Mouse (Mus musculus) embryonic facial prominence, embryonic 12.5 days (tissue): ENCODE measurements around the gene Gk5. TPM values are rescaled to one million over a fixed set of nuclear protein-coding genes. Genes with fewer than 3 reads are reported as not detected.

Experiments used
- ATAC-seq: fragments of 200-750 bp; cut with Nextera tagmentation; 2 replicates; pipeline ENCODE4 v1.8.0; 2017; ENCODE audit not compliant: insufficient number of reproducible peaks, insufficient read depth, low FRiP score, low TSS enrichment
- H3K27ac ChIP-seq: fragments of 300-500 bp; sonication (generic); 2 replicates; pipeline ENCODE4 v1.5.1; 2016; ENCODE audit warnings: mild to moderate bottlenecking
- H3K27me3 ChIP-seq: fragments of 300-500 bp; sonication (generic); 2 replicates; pipeline ENCODE4 v1.6.1; 2016; ENCODE audit warnings: mild to moderate bottlenecking, moderate library complexity
- H3K36me3 ChIP-seq: fragments of 300-500 bp; sonication (generic); 2 replicates; pipeline ENCODE4 v1.6.1; 2016; ENCODE audit warnings: mild to moderate bottlenecking
- H3K4me1 ChIP-seq: fragments of 300-500 bp; sonication (generic); 2 replicates; pipeline ENCODE4 v1.6.1; 2016
- H3K4me2 ChIP-seq: fragments of 300-500 bp; sonication (generic); replicated peaks from 2 replicates; pipeline ENCODE4 v1.6.1; 2016; ENCODE audit warnings: mild to moderate bottlenecking, moderate library complexity
- H3K4me3 ChIP-seq: fragments of 300-500 bp; sonication (generic); 2 replicates; pipeline ENCODE4 v1.5.1; 2016; ENCODE audit warnings: mild to moderate bottlenecking
- H3K9ac ChIP-seq: fragments of 300-500 bp; sonication (generic); 2 replicates; pipeline ENCODE4 v1.6.1; 2016; ENCODE audit warnings: mild to moderate bottlenecking, moderate library complexity
- H3K9me3 ChIP-seq: fragments of 300-500 bp; sonication (generic); 2 replicates; pipeline ENCODE4 v1.6.1; 2016; ENCODE audit warnings: mild to moderate bottlenecking, moderate library complexity
- WGBS: fragments of 180-500 bp; shearing (Covaris S2); methylation state at CpG from one replicate; pipeline ENCODE4 v1.1.7; 2016; 5-methylcytosine and 5-hydroxymethylcytosine counted together
- polyA plus RNA-seq: library from polyadenylated mRNA; unstranded; fragments of >200 nt; fragmentation: Nextera tagmentation; extraction: Ambion mirVana; gene quantifications from 2 replicates; pipeline ENCODE4 v1.2.1, GENCODE M21; 2016

Gk5 gene
- polyA plus RNA-seq, 1 experiment from 2014 or later = 7.1 TPM

GRCm38 (mm10) chr9:96118216-96118615 is 946 bp upstream of the Gk5 start:
- H3K9ac ChIP-seq = no peak overlapping the region
- 68% methylated on average over 4 of the region's 4 CpGs for WGBS
- H3K4me1 ChIP-seq = no peaks in the 10 kb centered on the region
- peak overlapping the region; percentile 61 for H3K4me2 ChIP-seq
- H3K27ac ChIP-seq = no peak overlapping the region
- no peaks in the 10 kb centered on the region for H3K9me3 ChIP-seq
- no peaks in the 10 kb centered on the region for H3K36me3 ChIP-seq
- peak overlapping the region; percentile 57 for H3K4me3 ChIP-seq
- ATAC-seq = no peak
- H3K27me3 ChIP-seq = no peaks in the 10 kb centered on the region

GRCm38 (mm10) chr9:96127972-96128371 is 8.8 kb downstream of the Gk5 start:
- Histone ChIP-seq H3K9ac (no peak overlapping the region), H3K4me2 (no peak overlapping the region), H3K27ac (no peak overlapping the region), H3K4me3 (no peak overlapping the region), H3K9me3 (no peaks in the 10 kb centered on the region), H3K27me3 (no peaks in the 10 kb centered on the region), H3K36me3 (no peaks in the 10 kb centered on the region), H3K4me1 (no peaks in the 10 kb centered on the region)
- no peak for ATAC-seq
- WGBS = 70% methylated on average over 5 of the region's 5 CpGs

GRCm38 (mm10) chr9:96132956-96133603 is 13.9 kb downstream of the Gk5 start:
- 51% methylated on average over 4 of the region's 4 CpGs for WGBS
- ATAC-seq = no peak
- no peaks in the 10 kb centered on the region for H3K4me1 ChIP-seq
- H3K27ac ChIP-seq = no peak overlapping the region
- H3K9me3 ChIP-seq = no peaks in the 10 kb centered on the region
- H3K27me3 ChIP-seq = no peaks in the 10 kb centered on the region
- no peak overlapping the region for H3K4me3 ChIP-seq
- H3K4me2 ChIP-seq = no peak overlapping the region
- H3K9ac ChIP-seq = no peak overlapping the region
- no peaks in the 10 kb centered on the region for H3K36me3 ChIP-seq

- 73% methylated on average over 7 of the region's 7 CpGs for WGBS
- Histone ChIP-seq H3K9ac (no peak overlapping the region), H3K4me2 (no peak overlapping the region)
Measured at GRCm38 (mm10) chr9:96134470-96134869, 15.3 kb downstream of the Gk5 start.

GRCm38 (mm10) chr9:96134916-96135315 is 15.8 kb downstream of the Gk5 start:
- no peak for ATAC-seq
- Histone ChIP-seq H3K4me3 (no peak overlapping the region), H3K27me3 (no peaks in the 10 kb centered on the region), H3K36me3 (no peaks in the 10 kb centered on the region), H3K4me2 (no peak overlapping the region), H3K9ac (no peak overlapping the region), H3K9me3 (no peaks in the 10 kb centered on the region), H3K4me1 (no peaks in the 10 kb centered on the region), H3K27ac (no peak overlapping the region)
- 67% methylated on average over 8 of the region's 8 CpGs for WGBS

More at GRCm38 (mm10) chr9:96134470-96134869, 15.3 kb downstream of the Gk5 start:
- H3K27me3 ChIP-seq = no peaks in the 10 kb centered on the region
- H3K4me3 ChIP-seq = no peak overlapping the region
- no peaks in the 10 kb centered on the region for H3K9me3 ChIP-seq
- no peaks in the 10 kb centered on the region for H3K4me1 ChIP-seq
- H3K27ac ChIP-seq = no peak overlapping the region
- no peaks in the 10 kb centered on the region for H3K36me3 ChIP-seq
- ATAC-seq = no peak

GRCm38 (mm10) chr9:96135461-96135860 is 16.3 kb downstream of the Gk5 start:
- no peaks in the 10 kb centered on the region for H3K36me3 ChIP-seq
- no peaks in the 10 kb centered on the region for H3K9me3 ChIP-seq
- 61% methylated on average over 7 of the region's 7 CpGs for WGBS
- no peak overlapping the region for H3K4me3 ChIP-seq
- H3K27me3 ChIP-seq = no peaks in the 10 kb centered on the region
- no peak overlapping the region for H3K4me2 ChIP-seq
- no peaks in the 10 kb centered on the region for H3K4me1 ChIP-seq
- H3K27ac ChIP-seq = no peak overlapping the region
- H3K9ac ChIP-seq = no peak overlapping the region
- no peak for ATAC-seq

GRCm38 (mm10) chr9:96138958-96139357 is 19.8 kb downstream of the Gk5 start:
- H3K4me1 ChIP-seq = no peaks in the 10 kb centered on the region
- no peak overlapping the region for H3K9ac ChIP-seq
- H3K4me3 ChIP-seq = no peak overlapping the region
- H3K27me3 ChIP-seq = no peaks in the 10 kb centered on the region
- no peaks in the 10 kb centered on the region for H3K9me3 ChIP-seq
- no peak for ATAC-seq
- H3K36me3 ChIP-seq = no peaks in the 10 kb centered on the region
- H3K27ac ChIP-seq = no peak overlapping the region
- H3K4me2 ChIP-seq = no peak overlapping the region
- 90% methylated on average over 9 of the region's 9 CpGs for WGBS

- 32% methylated on average over 5 of the region's 5 CpGs for WGBS
Measured at GRCm38 (mm10) chr9:96139876-96140275, 20.7 kb downstream of the Gk5 start.

GRCm38 (mm10) chr9:96140931-96141330 is 21.8 kb downstream of the Gk5 start:
- Histone ChIP-seq H3K27me3 (no peaks in the 10 kb centered on the region), H3K27ac (no peak overlapping the region), H3K4me3 (no peak overlapping the region), H3K4me2 (no peak overlapping the region), H3K4me1 (no peaks in the 10 kb centered on the region), H3K36me3 (peaks cover 3% of the 10 kb centered on the region; the same call in 1 of the 2 replicates), H3K9me3 (no peaks in the 10 kb centered on the region), H3K9ac (no peak overlapping the region)
- ATAC-seq = no peak
- WGBS = 74% methylated on average over 7 of the region's 7 CpGs

More at GRCm38 (mm10) chr9:96139876-96140275, 20.7 kb downstream of the Gk5 start:
- Histone ChIP-seq H3K9ac (no peak overlapping the region), H3K4me2 (no peak overlapping the region), H3K36me3 (no peaks in the 10 kb centered on the region), H3K4me1 (no peaks in the 10 kb centered on the region), H3K27me3 (no peaks in the 10 kb centered on the region), H3K27ac (no peak overlapping the region), H3K9me3 (no peaks in the 10 kb centered on the region), H3K4me3 (no peak overlapping the region)
- ATAC-seq = no peak

- ATAC-seq = no peak
- Histone ChIP-seq H3K27ac (no peak overlapping the region), H3K4me3 (no peak overlapping the region), H3K4me2 (no peak overlapping the region), H3K9ac (no peak overlapping the region), H3K36me3 (peaks cover 15% of the 10 kb centered on the region; the same call in 1 of the 2 replicates), H3K27me3 (no peaks in the 10 kb centered on the region), H3K4me1 (no peaks in the 10 kb centered on the region), H3K9me3 (no peaks in the 10 kb centered on the region)
- WGBS = 77% methylated on average over 6 of the region's 6 CpGs
Measured at GRCm38 (mm10) chr9:96142499-96142898, 23.3 kb downstream of the Gk5 start.

- no peak overlapping the region for H3K9ac ChIP-seq
- 95% methylated on average over 4 of the region's 4 CpGs for WGBS
- H3K27me3 ChIP-seq = no peaks in the 10 kb centered on the region
- H3K36me3 ChIP-seq = peaks cover 19% of the 10 kb centered on the region; the same call in 1 of the 2 replicates
- no peak overlapping the region for H3K27ac ChIP-seq
- H3K4me2 ChIP-seq = no peak overlapping the region
- H3K4me1 ChIP-seq = no peaks in the 10 kb centered on the region
- no peak overlapping the region for H3K4me3 ChIP-seq
- H3K9me3 ChIP-seq = no peaks in the 10 kb centered on the region
- ATAC-seq = no peak
Measured at GRCm38 (mm10) chr9:96143633-96144032, 24.5 kb downstream of the Gk5 start.

GRCm38 (mm10) chr9:96144883-96145282 is 25.7 kb downstream of the Gk5 start:
- Histone ChIP-seq H3K4me3 (no peak overlapping the region), H3K4me1 (no peaks in the 10 kb centered on the region), H3K9me3 (no peaks in the 10 kb centered on the region), H3K27me3 (no peaks in the 10 kb centered on the region), H3K27ac (no peak overlapping the region), H3K9ac (no peak overlapping the region), H3K4me2 (no peak overlapping the region), H3K36me3 (peaks cover 19% of the 10 kb centered on the region; the same call in 1 of the 2 replicates)
- ATAC-seq = no peak
